Mouse (Mus musculus) monocyte, adult 59 days (primary cell): ENCODE data around the gene Med19. TPM values are rescaled to one million over a fixed set of nuclear protein-coding genes. Genes with fewer than 3 reads are reported as not detected.

Source experiments
- total RNA-seq, 2 experiments: library from RNA; stranded (reverse); gene quantifications; one replicate each; pipeline ENCODE4 v1.2.4; 2023

Gene Med19
- total RNA-seq = 1 to 10 TPM; 8.4 to 8.7 TPM

DNA sequence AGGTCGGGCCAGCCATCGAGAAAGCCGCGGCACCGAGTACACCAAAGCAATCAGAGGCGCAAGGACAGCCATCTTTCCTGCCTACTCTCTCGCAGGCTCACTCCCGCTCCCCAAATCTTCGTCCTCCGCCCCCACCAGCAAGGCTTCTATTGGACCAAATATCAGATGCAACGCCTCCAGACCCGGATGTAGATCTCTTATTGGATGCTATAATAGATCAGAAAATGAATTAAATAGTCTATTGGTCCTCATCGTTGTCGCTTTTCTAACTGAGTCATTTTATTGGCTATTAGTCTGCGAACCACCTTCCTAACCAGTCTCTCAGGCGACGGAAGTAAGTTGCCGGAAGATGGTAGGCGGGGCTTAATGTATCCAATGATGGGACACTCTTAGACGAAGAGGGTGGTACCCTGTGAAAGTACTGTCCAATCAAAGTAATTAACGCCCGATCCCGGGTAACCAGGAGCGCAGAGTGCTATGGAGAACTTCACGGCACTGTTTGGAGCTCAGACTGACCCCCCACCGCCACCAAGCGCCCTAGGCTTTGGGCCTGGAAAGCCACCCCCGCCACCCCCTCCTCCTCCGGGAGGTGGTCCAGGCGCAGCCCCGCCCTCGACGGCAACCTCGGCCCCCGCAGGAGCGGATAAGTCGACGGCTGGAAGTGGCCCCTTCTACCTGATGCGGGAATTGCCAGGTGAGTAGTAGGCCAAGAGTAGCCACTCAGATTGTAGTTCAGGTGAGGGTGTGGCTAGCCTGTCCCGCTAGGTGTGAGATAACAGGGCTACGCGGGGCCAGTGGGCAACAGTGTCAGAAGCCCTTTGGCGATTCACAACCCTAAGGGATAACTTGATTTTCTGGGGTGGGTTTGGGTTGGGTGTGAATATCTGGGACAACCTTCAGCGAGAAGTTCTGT, at the start of gene Med19, which contains the start of gene Gm28635:
Gene Med19, plus strand, starts transcription at position 435 of the 913 bp plus-strand sequence.
Gene Gm28635, minus strand, starts transcription at position 74 of the 913 bp plus-strand sequence.

DNA sequence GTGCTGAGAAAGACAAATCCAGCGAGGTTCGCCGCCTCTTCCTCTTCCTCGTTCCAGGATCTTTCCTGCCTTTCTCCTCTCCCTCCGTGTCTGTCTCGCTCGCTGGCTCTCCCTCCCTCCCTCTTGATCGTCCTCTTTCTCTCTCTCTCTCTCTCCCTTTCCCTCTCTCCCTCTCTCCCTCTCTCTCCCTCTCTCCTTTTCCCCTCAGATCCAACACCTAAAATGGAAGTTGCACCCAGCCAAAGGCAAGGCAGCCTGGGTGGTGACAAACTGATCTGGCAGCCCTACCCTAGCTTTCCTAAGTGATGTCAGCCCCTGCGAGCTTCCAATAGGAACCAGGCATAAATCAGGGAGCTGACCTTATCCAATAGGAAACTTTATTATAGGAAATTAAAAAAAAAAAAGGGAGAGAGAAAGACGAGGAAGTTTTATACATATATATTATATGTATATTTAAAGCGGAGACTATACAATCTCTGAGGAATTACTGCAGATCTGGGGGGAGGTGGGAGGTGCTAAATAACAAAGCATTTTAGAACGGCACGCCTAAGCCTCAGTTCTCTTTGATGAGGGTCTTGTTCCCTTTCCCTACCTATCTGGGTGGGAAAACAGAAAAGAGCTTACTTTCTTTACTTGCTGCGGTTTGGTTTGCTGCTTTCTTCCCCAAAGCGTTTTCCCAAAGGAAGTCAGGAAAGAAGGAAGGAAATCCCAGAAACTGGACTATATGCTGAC, 27.6 kb upstream of the Med19 start, which contains the start of gene Ctnnd1:
Gene Ctnnd1, minus strand, starts transcription at position 302 of the 732 bp plus-strand sequence.

DNA sequence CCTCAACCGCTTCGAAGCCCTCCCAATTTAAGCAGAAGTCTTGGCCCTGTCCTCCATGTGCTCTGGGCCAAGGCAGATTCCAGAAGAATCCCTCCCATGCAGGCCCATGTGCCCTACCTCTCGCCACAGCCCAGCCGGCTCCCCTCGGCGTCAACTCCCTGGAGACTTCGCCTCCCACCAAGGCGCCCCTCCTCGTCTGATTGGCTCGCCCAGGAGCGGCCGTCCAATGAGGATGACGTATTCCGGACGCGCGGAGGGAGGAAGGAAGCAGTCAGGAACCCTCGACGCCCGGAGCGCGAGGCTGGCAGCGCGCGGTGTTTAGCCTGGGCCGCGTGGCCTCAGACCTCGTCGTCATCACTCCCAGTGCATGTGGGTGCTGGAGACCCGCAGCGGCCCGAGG, 19.4 kb upstream of the Med19 start, which contains the start of gene Btbd18:
Gene Btbd18, plus strand, starts transcription at position 274 of the 400 bp plus-strand sequence.

DNA sequence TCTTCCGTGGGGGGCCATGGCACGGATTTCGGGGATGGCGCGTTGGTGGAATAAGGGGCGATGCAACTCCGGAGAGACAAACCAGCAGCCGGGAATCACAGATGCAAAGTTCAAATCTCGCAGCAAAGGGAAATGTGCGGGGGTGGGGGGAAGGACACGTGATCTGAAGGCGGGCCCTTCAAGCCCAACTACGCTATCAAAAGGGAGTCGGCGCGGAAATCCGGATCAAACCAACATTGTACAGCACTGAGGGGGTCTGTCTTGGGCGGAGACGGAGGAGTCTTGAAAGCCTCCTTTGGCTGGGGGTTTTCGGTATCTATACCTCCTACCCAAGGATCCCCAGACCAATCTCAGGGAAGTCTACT, 7.7 kb upstream of the Med19 start, which contains the start of gene Selenoh:
Gene Selenoh, minus strand, starts transcription at position 202 of the 365 bp plus-strand sequence.

DNA sequence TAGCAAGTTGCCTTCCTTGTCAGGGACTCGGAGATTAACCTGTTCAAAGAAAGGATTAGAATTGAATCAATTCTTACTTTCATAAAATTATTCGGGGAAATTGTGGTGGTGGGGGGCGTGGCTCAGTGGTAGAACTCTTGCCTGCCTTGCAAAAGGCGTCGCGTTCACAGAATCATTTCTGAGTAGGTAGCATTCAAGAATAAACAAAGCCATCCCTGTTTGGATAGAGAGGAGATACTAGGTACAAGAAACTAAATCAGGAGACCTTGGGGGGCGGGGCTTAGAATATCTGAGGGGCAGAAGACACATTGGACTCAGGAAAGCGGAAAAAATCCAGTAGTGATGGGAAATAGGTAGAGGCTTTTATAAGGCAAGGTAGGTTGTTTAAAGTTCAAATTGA, 814 bp downstream of the Med19 start, which contains the start of gene Tmx2:
Gene Tmx2, minus strand, starts transcription at position 125 of the 400 bp plus-strand sequence.

DNA sequence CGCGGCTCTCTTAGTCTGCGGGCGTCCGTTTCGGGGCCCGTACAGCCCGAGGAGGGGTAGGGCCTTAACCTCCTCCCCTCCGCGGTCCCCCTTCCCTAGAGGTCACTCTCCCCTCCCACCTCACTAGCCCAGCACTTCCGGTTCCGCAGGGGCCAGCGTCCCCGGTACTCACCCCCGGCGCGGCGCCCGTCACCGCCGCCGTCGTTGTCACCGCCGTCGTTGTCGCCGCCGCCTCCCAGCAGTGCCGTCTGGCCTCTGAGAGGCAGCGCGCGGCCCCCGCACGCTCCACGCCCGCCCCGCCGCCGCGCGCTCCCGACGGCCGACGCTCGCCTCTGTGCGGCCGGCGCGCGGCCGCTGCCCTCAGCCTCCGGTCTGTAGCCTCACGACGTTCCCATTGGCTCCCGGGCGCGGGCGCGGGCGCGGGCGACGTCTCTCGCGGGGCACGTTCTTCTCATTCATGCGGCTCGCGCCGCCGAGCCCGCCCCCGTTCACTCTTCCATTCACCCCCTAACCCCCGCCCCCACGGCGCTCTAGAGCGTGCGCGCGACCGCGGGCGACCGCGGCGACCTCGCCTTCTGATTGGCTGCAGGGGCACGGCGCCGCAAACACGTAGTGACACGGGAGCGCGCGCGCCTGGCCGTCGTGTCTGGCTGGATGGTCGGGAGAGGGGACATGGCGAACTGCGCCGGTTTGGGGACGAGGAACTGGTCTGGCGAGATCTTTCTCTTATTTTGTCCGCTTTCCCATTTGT, 36.8 kb downstream of the Med19 start, which contains the start of gene Zdhhc5:
Gene Zdhhc5, minus strand, starts transcription at position 370 of the 751 bp plus-strand sequence.

DNA sequence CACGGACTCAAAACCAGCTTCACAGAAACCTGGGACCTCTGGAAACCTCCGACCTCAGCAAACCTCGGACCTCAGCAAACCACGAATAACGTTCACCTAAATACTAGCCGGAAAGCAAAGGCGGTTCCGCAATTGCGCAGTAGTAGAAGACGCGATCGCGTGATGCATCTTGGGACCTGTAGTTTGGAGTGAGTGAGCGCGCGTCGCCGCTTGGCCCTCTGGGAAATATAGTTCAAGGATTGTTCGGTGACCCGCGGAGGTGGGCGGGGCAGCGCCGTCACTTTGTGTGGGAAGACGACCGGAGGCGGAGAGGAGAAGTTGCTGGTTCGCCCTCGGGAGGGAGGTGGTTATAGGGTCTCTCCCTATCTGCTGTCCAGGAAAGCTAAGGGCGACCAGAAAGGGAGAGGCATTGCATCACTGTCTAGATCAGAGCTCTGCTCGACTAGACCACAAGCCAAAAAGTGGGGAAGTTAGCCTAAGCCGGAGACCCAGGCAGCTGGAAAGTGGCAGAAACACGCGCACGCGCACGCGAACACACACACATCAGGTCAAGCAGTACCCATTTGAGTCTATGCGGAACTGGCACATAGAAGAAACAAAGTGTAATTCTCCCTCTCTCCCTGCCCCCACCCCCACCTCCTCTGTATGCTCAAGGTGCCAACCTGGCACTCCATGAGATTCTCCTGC, 49.1 kb downstream of the Med19 start, which contains the start of gene Clp1:
Gene Clp1, minus strand, starts transcription at position 179 of the 687 bp plus-strand sequence.

DNA sequence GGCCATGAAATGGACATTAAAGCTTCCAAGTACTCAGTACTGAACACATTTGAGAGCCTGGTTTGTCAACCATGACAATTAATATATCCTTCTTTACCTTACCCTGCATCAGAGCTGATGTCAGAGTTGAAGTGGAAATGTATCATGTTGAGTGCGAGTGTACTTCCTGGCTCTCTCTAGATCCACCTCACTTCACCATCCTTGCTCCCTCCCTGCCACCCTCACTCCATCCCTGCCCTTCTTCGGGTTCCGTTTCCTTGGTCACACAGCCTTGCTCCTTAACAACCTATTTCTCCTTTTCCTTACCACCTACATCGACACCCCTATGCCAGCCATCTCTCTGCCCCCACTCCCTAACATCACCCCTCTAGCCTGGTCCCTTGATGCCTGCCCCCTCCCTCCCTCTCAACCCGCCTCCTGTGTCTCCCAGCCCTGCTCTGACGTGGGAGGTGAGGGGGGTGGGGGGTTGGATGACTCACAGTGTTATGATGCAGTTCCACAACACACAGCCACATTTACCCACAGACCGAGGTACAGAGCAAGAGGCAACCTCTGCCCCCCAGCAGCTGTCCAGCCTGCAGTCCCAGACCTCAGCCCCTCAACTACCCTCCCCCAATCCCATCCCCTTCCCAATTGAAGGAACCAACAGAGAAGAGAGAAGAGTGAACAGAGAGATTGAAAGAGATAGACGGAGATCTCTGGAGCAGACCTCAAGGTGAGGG, 55.5 kb downstream of the Med19 start, which contains the start of gene Ypel4:
Gene Ypel4, plus strand, starts transcription at position 480 of the 722 bp plus-strand sequence.

Other genes with a start within 250 kb of the Med19 start
- 1 to 10 TPM; 4.6 to 5.7 TPM for gene Tfpi, start 201.6 kb upstream of the Med19 start, total RNA-seq
- 10 to 100 TPM; 63.0 to 73.0 TPM for gene Ctnnd1, start 27.6 kb upstream of the Med19 start, total RNA-seq
- gene Btbd18, start 19.3 kb upstream of the Med19 start, total RNA-seq = under 1 TPM; 0.21 TPM
- 10 to 100 TPM; 22.3 to 23.7 TPM for gene Selenoh, start 7.6 kb upstream of the Med19 start, total RNA-seq
- not detected for gene Gm28635, start 361 bp upstream of the Med19 start, total RNA-seq
- 10 to 100 TPM; 23.2 to 24.2 TPM for gene Tmx2, start 738 bp downstream of the Med19 start, total RNA-seq
- 10 to 100 TPM; 41.6 to 44.0 TPM for gene Zdhhc5, start 36.8 kb downstream of the Med19 start, total RNA-seq
- 10 to 100 TPM; 12.3 to 14.4 TPM for gene Clp1, start 48.9 kb downstream of the Med19 start, total RNA-seq
- gene Ypel4, start 55.7 kb downstream of the Med19 start, total RNA-seq = not detected
- not detected for gene Gm19426, start 65.3 kb downstream of the Med19 start, total RNA-seq
- 1 to 10 TPM in 1 of 2 experiments, under 1 TPM in 1; 0.39 to 2.2 TPM for gene Serping1, start 97.0 kb downstream of the Med19 start, total RNA-seq
- gene Ube2l6, start 120.4 kb downstream of the Med19 start, total RNA-seq = 10 to 100 TPM; 27.3 to 35.8 TPM
- gene Smtnl1, start 144.2 kb downstream of the Med19 start, total RNA-seq = not detected
- gene Timm10, start 148.6 kb downstream of the Med19 start, total RNA-seq = 10 to 100 TPM in 1 of 2 experiments, 1 to 10 TPM in 1; 10.0 to 12.7 TPM
- 1 to 10 TPM in 1 of 2 experiments, under 1 TPM in 1; 0.16 to 1.1 TPM for gene Slc43a1, start 160.4 kb downstream of the Med19 start, total RNA-seq
- gene Rtn4rl2, start 208.3 kb downstream of the Med19 start, total RNA-seq = not detected